Mouse (Mus musculus) kidney, adult 2 months (tissue): ENCODE measurements around the gene Gm49320.

Source experiments
- CTCF ChIP-seq: fragments of 200-500 bp; conservative IDR thresholded peaks from 2 replicates; pipeline ENCODE4 v1.5.1; 2011; ENCODE audit warnings: low read depth, mild to moderate bottlenecking, control low read depth, low read length, moderate library complexity, mixed read lengths; ENCODE audit not compliant: insufficient read depth, insufficient read length
- POLR2A ChIP-seq: fragments of 200-500 bp; IDR thresholded peaks from one replicate; pipeline ENCODE4 v1.6.1; 2011; ENCODE audit warnings: low read depth, low read length, control low read depth

DNA sequence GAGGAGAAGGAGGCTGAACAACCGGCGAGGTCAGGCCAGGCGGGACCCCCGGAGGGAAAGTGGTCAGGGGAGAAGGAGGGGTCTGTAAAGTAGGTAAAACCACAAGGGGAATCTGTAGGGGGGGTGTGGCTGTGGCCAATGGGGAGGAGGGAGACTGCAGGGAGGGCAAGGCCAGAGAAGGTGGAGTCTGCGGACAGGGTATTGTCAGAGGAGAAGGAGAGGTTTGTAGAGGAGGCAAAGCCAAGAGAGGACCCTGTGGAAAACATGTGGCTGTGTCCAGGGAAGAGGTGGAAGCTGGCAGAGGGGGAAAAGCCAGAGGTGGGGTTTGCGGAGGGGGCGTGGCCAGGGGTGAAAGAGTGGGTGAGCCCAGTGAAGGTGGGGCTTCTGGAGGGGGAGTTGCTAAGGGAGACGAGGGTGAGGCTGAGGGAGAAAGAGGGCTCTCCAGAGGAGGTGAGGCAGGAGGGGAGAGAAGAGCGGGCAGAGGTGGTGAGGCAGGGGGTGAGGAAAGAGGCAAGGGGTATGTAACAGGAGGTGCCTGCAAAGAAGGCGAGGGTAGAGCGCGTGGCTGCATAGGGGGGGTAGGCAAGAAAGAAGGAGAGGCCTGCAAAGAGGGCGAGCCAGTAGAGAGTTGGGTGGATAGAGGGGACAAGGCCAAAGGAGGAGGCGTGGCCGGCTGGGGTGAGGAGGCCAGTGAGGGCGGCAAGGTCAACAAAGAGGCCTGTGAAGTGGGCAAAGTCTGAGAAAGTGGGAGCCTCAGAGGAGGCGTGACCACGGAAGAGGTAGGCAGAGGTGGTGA lies 25.3 kb upstream of the Gm49320 start:
- TF ChIP-seq POLR2A (no peak), CTCF (no peak)
